Mouse (Mus musculus) neural tube, embryonic 15.5 days (tissue): ENCODE results near the gene Pex6. TPM values are rescaled to one million over a fixed set of nuclear protein-coding genes. Genes with fewer than 3 reads are reported as not detected.

Experiments
- ATAC-seq: fragments of 200-750 bp; cut with Nextera tagmentation; 2 replicates; pipeline ENCODE4 v1.8.0; 2017; ENCODE audit warnings: mild to moderate bottlenecking, moderate TSS enrichment, moderate library complexity; ENCODE audit not compliant: low FRiP score
- H3K27ac ChIP-seq: fragments of 300-500 bp; sonication (generic); replicated peaks from 2 replicates; pipeline ENCODE4 v1.5.1; 2015; ENCODE audit warnings: mild to moderate bottlenecking, inconsistent platforms
- H3K27me3 ChIP-seq: fragments of 300-500 bp; sonication (generic); replicated peaks from 2 replicates; pipeline ENCODE4 v1.6.1; 2015; ENCODE audit warnings: inconsistent platforms
- H3K36me3 ChIP-seq: fragments of 300-500 bp; sonication (generic); 2 replicates; pipeline ENCODE4 v1.6.1; 2015; ENCODE audit warnings: inconsistent platforms
- H3K4me1 ChIP-seq: fragments of 300-500 bp; sonication (generic); 2 replicates; pipeline ENCODE4 v1.6.1; 2015; ENCODE audit warnings: inconsistent platforms
- H3K4me2 ChIP-seq: fragments of 300-500 bp; sonication (generic); 2 replicates; pipeline ENCODE4 v1.6.1; 2015; ENCODE audit warnings: inconsistent platforms, mild to moderate bottlenecking, moderate library complexity
- H3K4me3 ChIP-seq: fragments of 300-500 bp; sonication (generic); replicated peaks from 2 replicates; pipeline ENCODE4 v1.5.1; 2015; ENCODE audit warnings: mild to moderate bottlenecking, inconsistent platforms
- H3K9ac ChIP-seq: fragments of 300-500 bp; sonication (generic); replicated peaks from 2 replicates; pipeline ENCODE4 v1.6.1; 2015; ENCODE audit warnings: mild to moderate bottlenecking, inconsistent platforms
- H3K9me3 ChIP-seq: fragments of 300-500 bp; sonication (generic); replicated peaks from 2 replicates; pipeline ENCODE4 v1.6.1; 2016; ENCODE audit warnings: inconsistent platforms
- WGBS: fragments of 180-500 bp; shearing (Covaris S2); methylation state at CpG from one replicate; pipeline ENCODE4 v1.1.7; 2015; ENCODE audit warnings: mixed read lengths; 5-methylcytosine and 5-hydroxymethylcytosine counted together
- polyA plus RNA-seq: library from polyadenylated mRNA; unstranded; fragments of >200 nt; fragmentation: Nextera tagmentation; extraction: Ambion mirVana; gene quantifications from 2 replicates; pipeline ENCODE4 v1.2.1, GENCODE M21; 2015

The Pex6 gene
- polyA plus RNA-seq, 1 experiment from 2014 or later: 28.3 TPM

- no peak for ATAC-seq
- 78% methylated on average over 4 of the region's 4 CpGs for WGBS
- peaks cover 18% of the 10 kb centered on the region for H3K36me3 ChIP-seq
- no peak overlapping the region for H3K9ac ChIP-seq
- peaks cover 23% of the 10 kb centered on the region for H3K4me1 ChIP-seq
- H3K9me3 ChIP-seq: no peaks in the 10 kb centered on the region
- no peak overlapping the region for H3K4me2 ChIP-seq
- no peak overlapping the region for H3K27ac ChIP-seq
- H3K27me3 ChIP-seq: no peaks in the 10 kb centered on the region
- no peak overlapping the region for H3K4me3 ChIP-seq
Measured at GRCm38 (mm10) chr17:46771025-46771424, 59.8 kb downstream of the Pex6 start.

- peaks cover 24% of the 10 kb centered on the region for H3K36me3 ChIP-seq
- ATAC-seq: no peak
- H3K4me2 ChIP-seq: peak overlapping the region; percentile 91
- H3K9me3 ChIP-seq: no peaks in the 10 kb centered on the region
- peak overlapping the region; percentile 89 for H3K27ac ChIP-seq
- H3K4me3 ChIP-seq: peak overlapping the region; percentile 97
- peaks cover 23% of the 10 kb centered on the region for H3K4me1 ChIP-seq
- 68% methylated on average over 17 of the region's 17 CpGs for WGBS
- H3K9ac ChIP-seq: peak overlapping the region; percentile 52
- no peaks in the 10 kb centered on the region for H3K27me3 ChIP-seq
Measured at GRCm38 (mm10) chr17:46771616-46772015, 60.4 kb downstream of the Pex6 start.

GRCm38 (mm10) chr17:46772038-46772403 lies 60.8 kb downstream of the Pex6 start:
- H3K4me1 ChIP-seq: peaks cover 23% of the 10 kb centered on the region
- peak overlapping the region; percentile 52 for H3K9ac ChIP-seq
- no peaks in the 10 kb centered on the region for H3K9me3 ChIP-seq
- H3K4me3 ChIP-seq: peak overlapping the region; percentile 97
- H3K4me2 ChIP-seq: peak overlapping the region; percentile 91
- H3K27me3 ChIP-seq: no peaks in the 10 kb centered on the region
- 9% methylated on average over 5 of the region's 5 CpGs for WGBS
- H3K36me3 ChIP-seq: peaks cover 26% of the 10 kb centered on the region
- peak; percentile 54 for ATAC-seq
- H3K27ac ChIP-seq: peak overlapping the region; percentile 89

- H3K9ac ChIP-seq: peak within 1 kb of the TSS; percentile 79
- under 1% methylated on average over 50 of the region's 50 CpGs for WGBS
Measured at GRCm38 (mm10) chr17:46772404-46773277, 61.4 kb downstream of the Pex6 start, which contains the start of gene 2310039H08Rik. Gene 2310039H08Rik, plus strand, starts transcription at chr17:46772635.

GRCm38 (mm10) chr17:46773278-46774130 lies 62.2 kb downstream of the Pex6 start:
- WGBS: 5% methylated on average over 19 of the region's 20 CpGs
- ATAC-seq: no peak

More at GRCm38 (mm10) chr17:46772404-46773277, 61.4 kb downstream of the Pex6 start, which contains the start of gene 2310039H08Rik:
- peak; percentile 93 for ATAC-seq
- peak within 1 kb of the TSS; percentile 97 for H3K4me3 ChIP-seq
- no peaks in the 10 kb centered on the region for H3K27me3 ChIP-seq
- H3K4me2 ChIP-seq: peak within 1 kb of the TSS; percentile 91
- H3K36me3 ChIP-seq: peaks cover 32% of the 10 kb centered on the region
- peaks cover 23% of the 10 kb centered on the region for H3K4me1 ChIP-seq
- no peaks in the 10 kb centered on the region for H3K9me3 ChIP-seq
- peak within 1 kb of the TSS; percentile 89 for H3K27ac ChIP-seq

GRCm38 (mm10) chr17:46774131-46774472 lies 62.8 kb downstream of the Pex6 start:
- 27% methylated on average over 2 of the region's 2 CpGs for WGBS

More at GRCm38 (mm10) chr17:46773278-46774130, 62.2 kb downstream of the Pex6 start:
- H3K27me3 ChIP-seq: no peaks in the 10 kb centered on the region
- H3K27ac ChIP-seq: peak overlapping the region; percentile 89
- H3K4me2 ChIP-seq: peak overlapping the region; percentile 91
- peak overlapping the region; percentile 97 for H3K4me3 ChIP-seq
- no peaks in the 10 kb centered on the region for H3K9me3 ChIP-seq
- H3K9ac ChIP-seq: peak overlapping the region; percentile 79
- peaks cover 41% of the 10 kb centered on the region for H3K36me3 ChIP-seq
- peaks cover 23% of the 10 kb centered on the region for H3K4me1 ChIP-seq

GRCm38 (mm10) chr17:46775070-46775469 lies 63.8 kb downstream of the Pex6 start:
- no peak overlapping the region for H3K27ac ChIP-seq
- no peaks in the 10 kb centered on the region for H3K27me3 ChIP-seq
- no peak overlapping the region for H3K4me3 ChIP-seq
- no peaks in the 10 kb centered on the region for H3K9me3 ChIP-seq
- H3K4me2 ChIP-seq: no peak overlapping the region
- peaks cover 55% of the 10 kb centered on the region for H3K36me3 ChIP-seq
- ATAC-seq: no peak
- no peak overlapping the region for H3K9ac ChIP-seq
- WGBS: 93% methylated on average over 9 of the region's 9 CpGs
- H3K4me1 ChIP-seq: peaks cover 27% of the 10 kb centered on the region

More at GRCm38 (mm10) chr17:46774131-46774472, 62.8 kb downstream of the Pex6 start:
- H3K4me1 ChIP-seq: peaks cover 23% of the 10 kb centered on the region
- no peaks in the 10 kb centered on the region for H3K27me3 ChIP-seq
- H3K4me3 ChIP-seq: no peak overlapping the region
- H3K36me3 ChIP-seq: peaks cover 47% of the 10 kb centered on the region
- ATAC-seq: no peak
- H3K27ac ChIP-seq: no peak overlapping the region; the same call in 1 of the 2 replicates
- H3K9ac ChIP-seq: no peak overlapping the region
- H3K4me2 ChIP-seq: peak overlapping the region; percentile 91
- H3K9me3 ChIP-seq: no peaks in the 10 kb centered on the region

Other genes with a start within 250 kb of the Pex6 start
- gene Ttbk1, start 223.8 kb upstream of the Pex6 start, polyA plus RNA-seq: 5.5 and 7.8 TPM in 2 replicates
- 13.6 and 22.7 TPM in 2 replicates for gene Dnph1, start 214.8 kb upstream of the Pex6 start, polyA plus RNA-seq
- gene Cul9, start 165.1 kb upstream of the Pex6 start, polyA plus RNA-seq: 17.3 and 22.6 TPM in 2 replicates
- gene Srf, start 155.3 kb upstream of the Pex6 start, polyA plus RNA-seq: 2.5 and 6.4 TPM in 2 replicates
- 29.3 and 41.7 TPM in 2 replicates for gene Ptk7, start 82.0 kb upstream of the Pex6 start, polyA plus RNA-seq
- 31.8 and 32.3 TPM in 2 replicates for gene Klc4, start 65.4 kb upstream of the Pex6 start, polyA plus RNA-seq
- 64.9 and 80.5 TPM in 2 replicates for gene Mrpl2, start 65.2 kb upstream of the Pex6 start, polyA plus RNA-seq
- gene Cul7, start 61.1 kb upstream of the Pex6 start, polyA plus RNA-seq: 37.1 and 40.1 TPM in 2 replicates
- 53.5 and 59.1 TPM in 2 replicates for gene Rrp36, start 37.1 kb upstream of the Pex6 start, polyA plus RNA-seq
- gene Mea1, start 32.7 kb upstream of the Pex6 start, polyA plus RNA-seq: 275 and 308 TPM in 2 replicates
- 166 TPM in 2 replicates for gene Klhdc3, start 30.5 kb upstream of the Pex6 start, polyA plus RNA-seq
- gene Ppp2r5d, start 6.4 kb upstream of the Pex6 start, polyA plus RNA-seq: 89.1 and 93.2 TPM in 2 replicates
- 1.7 and 1.9 TPM in 2 replicates for gene Gnmt, start 17.7 kb downstream of the Pex6 start, polyA plus RNA-seq
- 72.2 and 76.1 TPM in 2 replicates for gene Cnpy3, start 40.8 kb downstream of the Pex6 start, polyA plus RNA-seq
- 0.19 and 43.5 TPM in 2 replicates for gene Ptcra, start 52.2 kb downstream of the Pex6 start, polyA plus RNA-seq
- gene 2310039H08Rik, start 61.2 kb downstream of the Pex6 start, polyA plus RNA-seq: 53.8 and 56.8 TPM in 2 replicates
- gene Rpl7l1, start 71.2 kb downstream of the Pex6 start, polyA plus RNA-seq: 77.2 and 88.4 TPM in 2 replicates
- gene Bicral, start 147.0 kb downstream of the Pex6 start, polyA plus RNA-seq: 6.6 and 8.3 TPM in 2 replicates
- gene Tbcc, start 179.2 kb downstream of the Pex6 start, polyA plus RNA-seq: 55.9 and 62.5 TPM in 2 replicates
- not detected in 2 replicates for gene Prph2, start 199.0 kb downstream of the Pex6 start, polyA plus RNA-seq